Mouse (Mus musculus) midbrain, embryonic 15.5 days (tissue): Measurements from ENCODE around the gene Nt5c3b. TPM values are rescaled to one million over a fixed set of nuclear protein-coding genes. Genes with fewer than 3 reads are reported as not detected.

Experiments
- ATAC-seq: fragments of 200-750 bp; cut with Nextera tagmentation; replicated peaks from 2 replicates; pipeline ENCODE4 v1.8.0; 2017; ENCODE audit warnings: moderate TSS enrichment
- H3K27ac ChIP-seq: fragments of 300-500 bp; sonication (generic); 2 replicates; pipeline ENCODE4 v1.5.1; 2015; ENCODE audit warnings: mild to moderate bottlenecking, inconsistent platforms
- H3K27me3 ChIP-seq: fragments of 300-500 bp; sonication (generic); replicated peaks from 2 replicates; pipeline ENCODE4 v1.6.1; 2015; ENCODE audit warnings: inconsistent platforms
- H3K36me3 ChIP-seq: fragments of 300-500 bp; sonication (generic); replicated peaks from 2 replicates; pipeline ENCODE4 v1.6.1; 2015; ENCODE audit warnings: inconsistent platforms
- H3K4me1 ChIP-seq: fragments of 300-500 bp; sonication (generic); 2 replicates; pipeline ENCODE4 v1.6.1; 2015; ENCODE audit warnings: inconsistent platforms
- H3K4me2 ChIP-seq: fragments of 300-500 bp; sonication (generic); 2 replicates; pipeline ENCODE4 v1.6.1; 2015; ENCODE audit warnings: inconsistent platforms, mild to moderate bottlenecking, moderate library complexity
- H3K4me3 ChIP-seq: fragments of 300-500 bp; sonication (generic); 2 replicates; pipeline ENCODE4 v1.5.1; 2015; ENCODE audit warnings: mild to moderate bottlenecking, inconsistent platforms
- H3K9ac ChIP-seq: fragments of 300-500 bp; sonication (generic); 2 replicates; pipeline ENCODE4 v1.6.1; 2015; ENCODE audit warnings: mild to moderate bottlenecking, inconsistent platforms
- H3K9me3 ChIP-seq: fragments of 300-500 bp; sonication (generic); 2 replicates; pipeline ENCODE4 v1.6.1; 2016; ENCODE audit warnings: inconsistent platforms
- WGBS: fragments of 180-500 bp; shearing (Covaris S2); methylation state at CpG from one replicate; pipeline ENCODE4 v1.1.7; 2015; ENCODE audit warnings: mixed read lengths; 5-methylcytosine and 5-hydroxymethylcytosine counted together
- polyA plus RNA-seq: library from polyadenylated mRNA; unstranded; fragments of >200 nt; fragmentation: Nextera tagmentation; extraction: Ambion mirVana; gene quantifications from 2 replicates; pipeline ENCODE4 v1.2.1, GENCODE M21; 2015

Gene Nt5c3b
- polyA plus RNA-seq, 1 experiment from 2014 or later: 115 TPM

DNA sequence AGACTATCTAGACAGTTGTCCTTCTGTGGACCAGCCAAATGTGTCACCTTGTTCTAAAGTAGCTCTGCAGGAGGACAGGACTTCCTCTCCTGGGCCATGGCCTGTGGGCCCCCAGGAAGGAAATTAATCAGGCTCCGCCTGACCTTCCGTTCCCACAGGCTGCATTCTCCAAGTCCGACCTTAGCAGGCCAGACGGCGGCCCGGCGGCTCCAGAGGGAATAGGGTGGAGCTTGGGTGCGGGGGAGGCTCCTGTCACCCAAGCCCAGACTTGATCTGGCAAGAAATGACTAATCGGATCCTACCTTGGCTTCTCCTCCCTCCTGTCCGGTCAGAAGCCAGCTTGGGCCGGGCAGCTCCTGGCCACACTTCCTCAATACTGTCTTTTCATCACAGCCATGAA lies 46.4 kb downstream of the Nt5c3b start:
- H3K4me1 ChIP-seq: peaks cover 45% of the 10 kb centered on the region
- no peaks in the 10 kb centered on the region for H3K9me3 ChIP-seq
- no peak overlapping the region for H3K27ac ChIP-seq
- peak overlapping the region; percentile 74 for H3K4me2 ChIP-seq
- H3K36me3 ChIP-seq: no peaks in the 10 kb centered on the region
- peak overlapping the region; percentile 73 for H3K4me3 ChIP-seq
- ATAC-seq: no peak
- WGBS: 37% methylated on average over 11 of the region's 11 CpGs
- H3K9ac ChIP-seq: no peak overlapping the region
- no peaks in the 10 kb centered on the region for H3K27me3 ChIP-seq

GRCm38 (mm10) chr11:100394353-100395074 lies 47.1 kb downstream of the Nt5c3b start:
- Histone ChIP-seq H3K27me3 (no peaks in the 10 kb centered on the region), H3K4me3 (no peak overlapping the region), H3K9me3 (no peaks in the 10 kb centered on the region), H3K36me3 (no peaks in the 10 kb centered on the region), H3K27ac (no peak overlapping the region), H3K9ac (no peak overlapping the region), H3K4me1 (peaks cover 45% of the 10 kb centered on the region), H3K4me2 (no peak overlapping the region; the same call in 1 of the 2 replicates)
- WGBS: 84% methylated on average over 5 of the region's 5 CpGs
- no peak for ATAC-seq

DNA sequence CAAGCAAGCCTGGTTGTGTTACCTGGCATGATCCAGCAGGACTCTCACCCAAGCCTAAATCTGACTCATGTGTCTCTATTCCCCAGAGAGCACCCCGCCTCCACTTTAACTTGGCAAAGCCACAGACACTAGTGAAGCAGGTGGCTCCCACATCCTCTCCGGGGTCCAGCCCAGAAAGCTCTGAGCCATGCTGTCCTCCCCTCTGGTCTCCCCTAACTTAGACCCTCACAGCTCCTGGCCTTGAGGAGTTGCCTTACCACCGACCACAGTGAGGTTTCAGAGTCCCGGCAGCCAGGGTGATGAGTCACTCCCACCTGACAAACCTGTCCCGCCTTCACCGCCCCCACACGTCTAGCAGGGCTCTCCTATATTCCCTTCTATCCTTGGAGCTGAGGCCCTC lies 47.9 kb downstream of the Nt5c3b start:
- no peak overlapping the region for H3K4me3 ChIP-seq
- peaks cover 45% of the 10 kb centered on the region for H3K4me1 ChIP-seq
- no peak overlapping the region for H3K4me2 ChIP-seq
- no peaks in the 10 kb centered on the region for H3K27me3 ChIP-seq
- H3K9me3 ChIP-seq: no peaks in the 10 kb centered on the region
- no peak overlapping the region for H3K9ac ChIP-seq
- H3K27ac ChIP-seq: no peak overlapping the region
- WGBS: 80% methylated on average over 7 of the region's 7 CpGs
- no peaks in the 10 kb centered on the region for H3K36me3 ChIP-seq
- ATAC-seq: no peak

- no peak for ATAC-seq
- Histone ChIP-seq H3K27me3 (no peaks in the 10 kb centered on the region), H3K27ac (no peak overlapping the region), H3K9ac (no peak overlapping the region), H3K9me3 (no peaks in the 10 kb centered on the region), H3K4me2 (no peak overlapping the region), H3K4me3 (no peak overlapping the region), H3K4me1 (peaks cover 44% of the 10 kb centered on the region), H3K36me3 (no peaks in the 10 kb centered on the region)
- WGBS: 89% methylated on average over 5 of the region's 5 CpGs
Measured at GRCm38 (mm10) chr11:100392958-100393357, 48.6 kb downstream of the Nt5c3b start.

DNA sequence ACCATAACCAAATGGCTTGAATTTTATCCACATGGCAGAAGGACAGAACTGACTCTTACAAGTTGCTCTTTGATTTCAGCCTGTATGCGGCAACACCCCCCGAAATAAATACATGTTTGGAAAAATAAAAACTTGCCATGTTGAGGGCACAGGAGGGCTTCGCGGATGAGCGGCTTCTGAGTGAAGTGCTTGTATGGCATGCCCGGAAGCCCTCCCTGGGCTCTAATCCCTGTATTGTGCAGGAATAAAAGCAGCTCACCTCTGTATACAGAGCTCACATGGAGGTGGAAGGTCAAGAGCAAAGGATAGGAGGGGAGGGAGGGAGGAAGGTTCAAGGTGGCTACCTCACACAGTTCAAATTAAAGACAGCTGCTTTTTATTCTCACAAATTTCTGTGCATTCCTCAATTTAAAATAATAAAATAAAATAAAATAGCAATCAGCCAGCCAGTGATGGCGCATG lies 49.7 kb downstream of the Nt5c3b start:
- Histone ChIP-seq H3K4me3 (no peak overlapping the region), H3K9me3 (no peaks in the 10 kb centered on the region), H3K27me3 (no peaks in the 10 kb centered on the region), H3K4me1 (peaks cover 45% of the 10 kb centered on the region), H3K27ac (no peak overlapping the region), H3K36me3 (no peaks in the 10 kb centered on the region), H3K9ac (no peak overlapping the region), H3K4me2 (no peak overlapping the region)
- 67% methylated on average over 7 of the region's 7 CpGs for WGBS
- no peak for ATAC-seq

DNA sequence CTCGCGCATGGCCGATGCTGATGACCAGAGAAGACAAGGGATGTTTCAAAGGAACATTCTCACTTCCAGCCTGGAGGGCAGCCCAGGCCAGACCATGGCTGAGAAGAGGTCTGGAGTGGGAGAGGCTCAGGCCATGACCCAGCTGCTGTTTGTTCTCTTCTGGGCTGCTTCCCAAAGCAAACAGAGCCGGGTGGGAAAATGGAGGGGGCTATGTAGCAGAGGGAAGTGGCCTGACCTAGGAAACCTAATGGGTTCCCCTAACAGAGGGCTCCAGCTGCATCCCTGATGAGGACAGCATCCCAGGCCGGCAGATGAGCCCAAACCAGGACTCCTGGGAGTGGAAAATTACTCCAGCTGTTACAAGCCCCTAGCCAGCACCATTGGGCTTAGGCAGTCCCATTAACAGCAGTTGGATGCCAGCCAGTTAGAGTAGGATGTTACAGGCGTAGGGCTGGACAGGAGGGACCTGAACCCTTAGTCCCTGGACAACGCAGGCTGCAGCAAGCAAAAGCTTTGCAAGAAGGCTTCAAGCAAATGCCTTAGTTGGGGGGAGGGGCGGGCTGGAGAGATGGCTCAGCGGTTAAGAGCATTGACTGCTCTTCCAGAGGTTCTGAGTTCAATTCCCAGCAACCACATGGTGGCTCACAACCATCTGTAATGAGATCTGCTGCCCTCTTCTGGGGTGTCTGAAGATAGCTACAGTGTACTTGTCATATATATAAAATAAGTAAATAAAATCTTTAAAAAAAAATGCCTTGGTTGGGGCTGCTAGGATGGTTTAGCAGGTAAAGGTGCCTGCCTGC lies 50.3 kb downstream of the Nt5c3b start:
- Histone ChIP-seq H3K4me1 (peaks cover 39% of the 10 kb centered on the region), H3K36me3 (no peaks in the 10 kb centered on the region), H3K27me3 (no peaks in the 10 kb centered on the region), H3K9ac (no peak overlapping the region), H3K4me2 (no peak overlapping the region), H3K4me3 (no peak overlapping the region), H3K27ac (no peak overlapping the region), H3K9me3 (no peaks in the 10 kb centered on the region)
- 63% methylated on average over 9 of the region's 9 CpGs for WGBS
- no peak for ATAC-seq

- no peak overlapping the region for H3K27ac ChIP-seq
- no peak overlapping the region for H3K9ac ChIP-seq
- no peak overlapping the region for H3K4me2 ChIP-seq
- H3K36me3 ChIP-seq: peaks cover 9% of the 10 kb centered on the region; the same call in 1 of the 2 replicates
- no peaks in the 10 kb centered on the region for H3K9me3 ChIP-seq
- no peak for ATAC-seq
- no peaks in the 10 kb centered on the region for H3K27me3 ChIP-seq
- H3K4me1 ChIP-seq: peaks cover 26% of the 10 kb centered on the region
- H3K4me3 ChIP-seq: no peak overlapping the region
- 49% methylated on average over 8 of the region's 8 CpGs for WGBS
Measured at GRCm38 (mm10) chr11:100389931-100390445, 51.6 kb downstream of the Nt5c3b start.

GRCm38 (mm10) chr11:100388588-100388987 lies 53.0 kb downstream of the Nt5c3b start:
- 90% methylated on average over 6 of the region's 6 CpGs for WGBS

GRCm38 (mm10) chr11:100387589-100388375 lies 53.8 kb downstream of the Nt5c3b start:
- Histone ChIP-seq H3K36me3 (peaks cover 19% of the 10 kb centered on the region), H3K4me2 (no peak overlapping the region), H3K27me3 (no peaks in the 10 kb centered on the region), H3K4me3 (no peak overlapping the region), H3K9me3 (no peaks in the 10 kb centered on the region), H3K4me1 (peaks cover 14% of the 10 kb centered on the region), H3K9ac (no peak overlapping the region), H3K27ac (no peak overlapping the region)
- no peak for ATAC-seq
- WGBS: 68% methylated on average over 14 of the region's 14 CpGs

More at GRCm38 (mm10) chr11:100388588-100388987, 53.0 kb downstream of the Nt5c3b start:
- no peaks in the 10 kb centered on the region for H3K27me3 ChIP-seq
- no peak overlapping the region for H3K4me3 ChIP-seq
- H3K36me3 ChIP-seq: peaks cover 15% of the 10 kb centered on the region; the same call in 1 of the 2 replicates
- no peak overlapping the region for H3K9ac ChIP-seq
- ATAC-seq: no peak
- no peak overlapping the region for H3K4me2 ChIP-seq
- H3K4me1 ChIP-seq: peaks cover 16% of the 10 kb centered on the region
- no peak overlapping the region for H3K27ac ChIP-seq
- H3K9me3 ChIP-seq: no peaks in the 10 kb centered on the region

DNA sequence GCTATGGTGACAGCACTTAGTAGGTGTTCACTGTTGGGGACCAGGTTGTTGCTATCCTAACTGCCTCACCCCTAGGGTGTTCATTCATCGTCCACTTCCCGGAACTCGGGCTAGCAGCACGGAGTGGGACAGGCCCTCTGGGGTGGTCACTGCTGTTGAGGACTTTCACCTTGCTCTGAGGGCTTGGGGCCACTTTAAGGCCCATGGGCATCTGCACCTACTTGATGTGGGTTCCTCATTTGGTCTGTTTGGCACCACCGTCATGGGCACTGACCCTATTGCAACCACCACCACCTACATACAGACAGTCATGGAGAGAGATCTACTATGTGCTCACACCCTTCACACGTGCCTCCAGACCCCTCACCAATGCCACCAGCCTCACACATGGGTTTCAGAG lies 54.5 kb downstream of the Nt5c3b start:
- Histone ChIP-seq H3K27me3 (no peaks in the 10 kb centered on the region), H3K27ac (no peak overlapping the region), H3K9ac (no peak overlapping the region), H3K4me3 (no peak overlapping the region), H3K36me3 (peaks cover 20% of the 10 kb centered on the region), H3K9me3 (no peaks in the 10 kb centered on the region), H3K4me1 (peaks cover 14% of the 10 kb centered on the region), H3K4me2 (no peak overlapping the region)
- 91% methylated on average over 6 of the region's 6 CpGs for WGBS
- ATAC-seq: no peak

DNA sequence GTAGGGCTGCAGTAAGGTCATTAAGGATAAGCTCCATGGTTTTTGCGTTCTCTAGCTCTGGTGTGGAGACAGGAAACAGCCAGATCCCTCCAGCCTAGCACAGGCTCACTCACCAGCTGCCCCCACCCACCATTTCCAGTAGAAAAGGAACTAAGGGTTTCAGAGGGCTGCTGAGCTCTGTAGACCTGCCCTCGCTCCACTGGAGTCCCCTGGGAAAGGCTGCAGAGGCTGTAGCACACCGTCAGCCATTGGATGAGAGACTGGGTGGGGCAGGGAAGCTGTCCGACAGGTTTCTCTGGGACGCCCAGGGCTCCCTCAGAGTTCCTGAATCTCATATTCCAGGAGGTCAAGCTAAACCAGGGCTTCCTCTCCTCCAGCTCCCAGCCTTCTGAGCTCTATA lies 55.0 kb downstream of the Nt5c3b start:
- Histone ChIP-seq H3K27ac (no peak overlapping the region), H3K4me2 (no peak overlapping the region), H3K4me3 (no peak overlapping the region), H3K27me3 (no peaks in the 10 kb centered on the region), H3K9ac (no peak overlapping the region), H3K9me3 (no peaks in the 10 kb centered on the region), H3K36me3 (peaks cover 23% of the 10 kb centered on the region), H3K4me1 (peaks cover 11% of the 10 kb centered on the region; the same call in 1 of the 2 replicates)
- WGBS: 54% methylated on average over 5 of the region's 5 CpGs
- no peak for ATAC-seq

DNA sequence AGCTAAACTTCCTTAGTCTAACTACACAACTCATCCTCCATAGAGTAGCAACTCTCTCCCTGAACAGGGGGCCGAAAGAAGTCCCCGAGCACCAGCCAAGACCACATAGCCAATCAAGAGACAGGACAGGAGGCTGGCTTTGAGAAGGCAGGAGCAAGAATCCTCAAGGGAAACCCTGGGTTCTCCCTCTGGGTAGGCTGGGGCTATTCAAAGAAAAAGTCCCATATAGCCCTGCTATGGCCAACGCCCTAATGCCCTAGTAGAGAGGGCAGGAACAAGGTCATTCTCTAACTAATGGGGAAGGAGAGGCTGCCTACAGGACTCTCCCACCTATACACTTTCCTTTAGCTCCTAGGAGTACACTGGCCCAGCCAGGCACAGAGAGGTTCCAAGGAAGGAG lies 56.6 kb downstream of the Nt5c3b start:
- H3K27me3 ChIP-seq: no peaks in the 10 kb centered on the region
- H3K4me1 ChIP-seq: peaks cover 3% of the 10 kb centered on the region; the same call in 1 of the 2 replicates
- H3K27ac ChIP-seq: no peak overlapping the region
- H3K9ac ChIP-seq: no peak overlapping the region
- H3K9me3 ChIP-seq: no peaks in the 10 kb centered on the region
- peaks cover 35% of the 10 kb centered on the region for H3K36me3 ChIP-seq
- WGBS: 94% methylated on average over 3 of the region's 3 CpGs
- no peak overlapping the region for H3K4me2 ChIP-seq
- ATAC-seq: no peak
- no peak overlapping the region for H3K4me3 ChIP-seq
